Mouse (Mus musculus): Measurements from ENCODE around the gene Traf3ip1. TPM values are rescaled to one million over a fixed set of nuclear protein-coding genes. Genes with fewer than 3 reads are reported as not detected.
A peak's percentile ranks its signal among the peaks of the same experiment; 100 is the strongest.

The Traf3ip1 gene
- 1.0 and 1.3 TPM in 2 replicates for total RNA-seq (2015; ENCODE audit: low replicate concordance)
- 0.51 and 2.6 TPM in 2 replicates for total RNA-seq (2017; ENCODE audit: low replicate concordance)

DNA sequence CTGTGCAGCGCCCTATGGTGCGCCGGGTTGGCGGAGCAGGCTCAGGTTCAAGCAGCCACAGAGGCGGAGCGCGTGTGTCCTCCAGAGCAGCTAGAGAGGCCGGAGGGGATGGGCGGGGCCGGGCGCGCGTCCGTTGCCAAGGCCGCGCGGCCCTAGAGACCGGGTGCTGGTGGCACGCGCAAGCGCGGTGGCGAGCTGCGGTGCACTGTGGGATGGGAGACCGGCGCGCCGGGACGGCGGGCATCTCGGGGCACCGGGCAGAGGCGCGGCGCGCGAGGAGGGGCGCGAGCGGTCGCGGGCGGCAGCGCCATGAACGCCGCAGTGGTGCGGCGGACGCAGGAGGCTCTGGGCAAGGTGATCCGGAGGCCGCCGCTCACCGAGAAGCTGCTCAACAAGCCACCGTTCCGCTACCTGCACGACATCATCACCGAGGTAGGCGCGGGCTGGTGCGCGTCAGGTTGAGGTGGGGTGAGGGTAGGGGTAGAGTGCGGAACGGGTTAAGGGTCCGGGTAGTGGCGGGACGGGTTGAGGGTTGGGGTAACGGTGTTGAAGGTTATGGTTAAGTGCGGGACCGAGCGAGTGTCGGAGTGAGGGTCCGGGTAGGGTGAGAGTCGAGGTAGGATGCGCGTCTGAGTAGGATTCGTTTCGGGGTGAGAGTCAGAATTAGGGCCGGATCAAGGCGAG, at the start of gene Traf3ip1:
TSS of gene Traf3ip1 (plus strand) at position 191 of the 684 bp plus-strand sequence.
- peak; percentile 92 for ATAC-seq (replicated peaks; ENCODE audit: low FRiP score, poor library complexity, severe bottlenecking)

DNA sequence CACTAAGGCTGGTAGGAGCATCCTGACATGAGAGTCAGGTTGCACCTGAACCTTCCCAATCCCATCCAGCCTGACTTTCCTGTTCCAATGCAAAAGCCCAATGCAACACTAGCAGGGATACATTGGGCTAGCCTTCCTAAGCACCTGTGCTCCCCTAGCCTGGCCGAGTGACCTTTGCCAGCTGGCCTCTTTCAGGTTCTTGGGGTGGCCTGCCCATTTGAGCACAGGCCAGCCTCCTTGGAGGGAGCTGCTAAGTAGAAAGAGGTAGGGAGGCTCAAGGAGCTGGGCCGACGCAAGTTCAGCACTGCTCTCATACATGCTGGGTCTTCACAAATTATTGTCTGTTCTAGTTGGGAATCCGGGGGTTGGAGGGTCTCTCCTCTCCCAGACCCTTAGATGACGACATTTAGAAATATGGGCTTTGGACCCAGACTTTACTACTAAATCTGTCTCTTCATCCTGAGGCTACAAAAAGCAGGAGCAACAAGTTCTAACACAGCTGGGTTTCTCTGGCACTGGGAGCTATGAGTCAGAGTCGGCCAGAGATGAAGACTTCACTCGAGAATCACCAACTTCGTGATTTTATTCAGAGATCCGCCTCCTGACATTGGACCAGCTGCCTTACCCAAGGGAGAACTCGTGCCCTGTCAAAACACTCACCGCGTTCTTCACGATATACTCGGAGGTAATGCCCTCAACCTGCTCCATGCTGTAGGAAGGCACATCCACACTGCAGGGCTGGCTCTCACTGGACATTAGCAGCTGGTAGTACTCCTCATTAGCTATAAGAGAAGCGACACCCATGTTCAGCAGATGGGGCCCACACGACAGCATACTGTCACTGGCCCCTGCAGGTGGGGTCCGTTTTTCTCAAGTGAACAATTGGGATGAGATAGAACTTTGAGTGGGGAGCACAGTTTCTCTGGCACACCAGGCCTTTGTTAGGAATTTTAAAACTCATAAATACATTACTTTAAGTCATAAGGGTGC, 49.3 kb upstream of the Traf3ip1 start:
- no peak for ATAC-seq (replicated peaks; ENCODE audit: low FRiP score, poor library complexity, severe bottlenecking)

DNA sequence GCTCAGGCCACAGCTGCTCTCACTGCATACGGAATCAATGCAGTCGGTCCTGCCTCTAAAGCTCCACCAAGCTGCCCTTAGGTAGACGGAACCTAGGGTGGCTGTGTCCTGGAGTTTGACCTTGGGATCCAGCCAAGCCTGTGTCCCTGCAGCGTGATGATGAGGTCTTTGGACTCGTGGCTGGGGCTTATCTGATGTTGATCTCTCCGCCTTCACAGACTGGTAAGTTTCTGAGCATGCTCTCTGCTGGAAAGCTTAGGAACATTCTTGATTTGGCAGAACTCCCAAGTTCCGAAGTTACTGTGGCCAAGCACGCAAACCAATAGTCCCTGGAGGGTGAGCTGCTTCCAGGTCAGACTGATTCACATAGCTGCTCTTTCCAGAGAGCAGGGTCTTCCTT, 48.4 kb upstream of the Traf3ip1 start:
- no peak for ATAC-seq (replicated peaks; ENCODE audit: low FRiP score, poor library complexity, severe bottlenecking)

DNA sequence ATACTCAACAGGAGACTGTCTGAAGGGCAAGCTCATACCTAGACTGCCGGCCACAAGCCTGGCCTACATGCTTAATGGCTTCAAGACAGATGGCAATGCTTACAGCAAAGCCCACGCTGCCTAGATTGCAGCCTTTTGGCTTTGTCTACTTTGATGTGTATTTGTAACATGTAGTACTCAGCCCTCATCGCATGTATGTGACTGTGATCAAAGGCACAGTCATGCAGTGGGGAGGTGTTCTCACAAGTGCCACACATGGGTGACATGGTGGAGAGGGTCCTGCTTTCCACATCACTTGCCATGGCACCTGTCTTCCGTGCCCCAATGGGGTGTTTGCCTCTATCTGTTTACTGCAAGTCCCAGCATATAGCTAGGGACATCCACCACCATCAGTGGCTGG, 47.9 kb upstream of the Traf3ip1 start:
- no peak for ATAC-seq (replicated peaks; ENCODE audit: low FRiP score, poor library complexity, severe bottlenecking)

DNA sequence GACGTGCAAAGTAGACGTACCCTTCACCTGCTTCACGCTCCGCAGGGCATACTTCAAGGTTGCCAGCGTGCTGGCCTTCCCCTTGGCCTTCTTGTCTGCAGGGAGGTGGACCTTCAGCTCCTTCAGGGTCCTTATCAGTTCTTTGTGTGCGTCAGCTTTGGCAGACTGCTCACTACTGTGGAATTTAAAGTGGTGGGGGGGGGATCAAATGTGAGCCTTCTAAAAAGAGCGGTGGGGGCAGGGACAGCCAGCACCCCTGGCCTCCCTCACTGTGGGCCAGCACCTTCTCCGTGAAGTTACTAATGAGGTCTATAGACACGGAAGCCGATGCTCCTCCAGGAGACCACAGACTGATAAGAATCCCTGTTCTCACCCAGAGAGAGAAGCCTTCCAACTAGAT, 45.8 kb upstream of the Traf3ip1 start:
- no peak for ATAC-seq (replicated peaks; ENCODE audit: low FRiP score, poor library complexity, severe bottlenecking)

DNA sequence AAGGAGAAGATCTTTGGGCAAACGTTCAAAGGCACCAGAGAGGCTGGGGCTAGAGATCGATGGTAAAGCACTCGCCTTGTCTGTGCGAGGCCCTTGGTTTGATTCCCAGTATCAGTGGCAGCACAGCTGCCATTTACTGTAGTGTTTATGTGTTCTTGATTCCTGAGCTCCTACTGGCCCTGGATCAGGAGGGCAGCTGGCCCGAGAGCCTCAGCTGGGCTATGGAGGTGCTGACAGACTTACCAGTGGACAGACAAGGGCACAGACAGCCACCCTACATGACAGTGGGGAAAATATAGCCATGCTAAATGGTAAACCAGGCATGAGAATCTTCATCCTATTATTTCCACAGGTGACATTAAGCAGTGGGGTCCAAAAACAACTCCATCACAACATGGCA, 43.6 kb upstream of the Traf3ip1 start:
- ATAC-seq (replicated peaks; ENCODE audit: low FRiP score, poor library complexity, severe bottlenecking): no peak

DNA sequence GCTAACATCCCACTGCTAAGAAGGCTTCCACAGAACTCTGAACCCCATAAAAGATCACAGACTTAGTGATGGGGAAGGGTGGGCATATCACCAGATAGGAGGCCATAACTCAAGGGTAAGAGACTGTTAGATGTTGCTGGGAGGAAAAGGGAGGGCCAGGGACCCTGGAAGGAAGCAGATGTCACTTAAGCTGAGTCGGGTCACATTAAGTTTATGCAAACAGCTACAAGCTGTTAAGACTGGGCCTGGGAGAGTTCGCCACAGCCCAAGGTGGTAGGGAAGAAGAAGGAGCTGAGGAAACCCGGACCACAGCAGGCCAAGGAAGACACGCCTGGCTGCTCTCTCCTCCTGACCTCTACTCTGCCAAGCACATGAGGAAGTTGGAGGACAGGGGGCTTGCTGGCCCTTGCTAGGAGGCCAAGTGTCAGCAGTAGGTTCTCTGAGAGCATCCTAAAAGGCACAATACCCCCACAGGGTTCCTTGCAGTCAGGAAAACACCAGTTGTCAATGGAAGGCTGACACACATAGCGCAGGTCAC, 42.8 kb upstream of the Traf3ip1 start:
- no peak for ATAC-seq (replicated peaks; ENCODE audit: low FRiP score, poor library complexity, severe bottlenecking)

DNA sequence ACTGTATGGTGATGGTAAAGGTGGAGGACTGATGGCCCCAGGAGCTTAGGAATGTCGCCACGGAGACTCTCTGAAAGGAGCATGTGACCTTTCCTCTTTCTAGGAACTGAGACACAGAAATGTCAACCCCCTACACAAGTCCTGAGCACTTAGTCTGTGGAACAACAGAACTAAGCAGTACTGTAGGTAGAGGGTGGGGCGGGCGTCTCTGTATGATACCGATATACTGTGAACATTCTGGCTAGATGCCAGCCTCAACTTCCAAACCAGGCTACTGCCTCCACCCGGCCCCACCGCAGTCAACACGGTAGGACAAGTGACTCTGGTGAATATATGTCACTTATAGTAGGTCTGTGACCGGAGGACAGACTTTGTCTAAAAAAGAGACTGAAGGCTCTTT, 40.5 kb upstream of the Traf3ip1 start:
- peak; percentile 44 for ATAC-seq (replicated peaks; ENCODE audit: low FRiP score, poor library complexity, severe bottlenecking)

DNA sequence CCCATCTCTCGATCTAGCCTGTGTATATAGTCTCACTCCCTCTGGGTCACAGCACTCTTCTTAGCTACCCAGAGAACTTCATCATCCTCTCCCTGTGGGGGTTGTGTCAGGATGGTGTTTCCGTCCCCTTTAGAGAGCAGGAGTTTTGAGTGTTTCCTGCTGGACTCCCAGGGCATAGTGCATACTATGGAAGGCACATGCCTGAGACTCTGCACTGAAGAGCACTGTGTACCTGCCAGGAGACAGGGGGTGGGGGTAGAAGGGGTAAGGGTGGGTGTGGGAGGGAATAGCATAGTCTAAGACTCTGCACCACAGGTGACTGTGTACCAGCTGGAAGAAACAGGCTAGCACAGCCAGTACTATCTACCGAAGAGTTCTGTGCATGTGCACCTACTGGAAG, 40.1 kb upstream of the Traf3ip1 start:
- 0 out of 2 replicates have a peak, but pooled peaks have one; percentile 0 for ATAC-seq (replicated peaks; ENCODE audit: low FRiP score, poor library complexity, severe bottlenecking)

DNA sequence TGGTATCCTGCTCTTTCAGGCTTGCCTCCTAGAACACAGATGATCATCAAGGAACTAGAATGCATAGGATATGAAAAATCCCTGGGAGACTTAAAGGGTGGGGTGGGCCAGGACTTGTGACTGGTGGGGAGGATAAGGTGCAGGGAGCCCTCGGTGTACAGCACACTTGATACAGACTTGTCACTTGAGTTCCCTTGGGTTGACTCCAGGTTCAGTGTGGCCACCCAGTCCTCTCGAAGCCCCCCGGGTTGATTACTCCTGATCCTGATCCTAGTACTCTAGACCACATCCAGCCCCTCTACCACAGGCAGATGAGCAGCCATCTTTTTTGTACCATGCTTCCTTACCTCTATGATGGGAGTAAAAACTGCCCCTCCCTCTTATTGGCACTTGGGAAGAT, 39.5 kb upstream of the Traf3ip1 start:
- ATAC-seq (replicated peaks; ENCODE audit: low FRiP score, poor library complexity, severe bottlenecking): no peak

DNA sequence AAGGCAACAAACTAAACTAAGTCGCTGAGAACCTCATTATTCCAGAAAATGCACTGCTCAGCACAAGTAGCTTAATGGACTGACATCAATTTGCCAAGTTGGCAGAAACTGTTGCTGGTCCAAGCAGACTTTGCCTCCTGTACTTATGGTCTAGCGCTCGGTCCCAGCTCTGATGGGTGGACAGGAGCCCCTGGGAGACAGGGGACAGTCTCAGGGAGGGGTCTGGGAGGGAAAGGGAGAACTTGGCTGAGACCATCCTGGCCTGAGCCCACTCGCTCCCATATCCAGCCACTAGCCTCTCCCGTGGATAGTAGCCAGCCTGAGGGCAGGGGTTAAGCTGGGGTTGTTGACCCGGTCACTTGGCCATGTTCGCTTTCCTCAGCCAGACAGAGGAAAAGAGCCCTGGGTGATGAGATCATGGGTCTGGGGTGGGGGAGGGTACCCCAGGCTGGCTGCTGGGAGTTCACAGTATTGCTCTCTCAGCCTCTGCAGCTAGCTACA, 38.7 kb upstream of the Traf3ip1 start:
- no peak for ATAC-seq (replicated peaks; ENCODE audit: low FRiP score, poor library complexity, severe bottlenecking)

DNA sequence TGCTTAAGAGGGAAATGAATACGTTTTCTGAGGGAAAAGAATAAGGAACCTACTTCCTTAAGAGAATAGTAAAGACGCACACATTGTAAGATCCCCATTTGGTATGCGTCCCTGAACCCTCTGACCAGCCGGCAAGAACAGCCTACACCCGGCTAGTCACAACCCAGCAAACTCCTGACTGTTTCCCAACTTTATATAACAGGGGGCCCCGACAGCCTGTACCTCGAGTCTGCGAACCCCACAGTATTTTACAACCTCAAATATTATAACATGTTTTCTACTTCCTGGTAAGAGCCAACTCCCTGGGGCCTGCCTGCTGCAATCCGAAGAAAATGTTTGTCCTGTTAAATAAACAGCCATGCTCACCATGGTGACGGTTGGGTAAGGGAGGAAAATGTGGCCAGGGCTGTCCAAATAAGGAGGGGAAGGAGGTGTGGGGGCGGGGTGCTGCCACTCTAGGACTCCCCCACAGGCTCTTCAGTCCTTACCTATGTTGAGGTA, 38.1 kb upstream of the Traf3ip1 start:
- no peak for ATAC-seq (replicated peaks; ENCODE audit: low FRiP score, poor library complexity, severe bottlenecking)

DNA sequence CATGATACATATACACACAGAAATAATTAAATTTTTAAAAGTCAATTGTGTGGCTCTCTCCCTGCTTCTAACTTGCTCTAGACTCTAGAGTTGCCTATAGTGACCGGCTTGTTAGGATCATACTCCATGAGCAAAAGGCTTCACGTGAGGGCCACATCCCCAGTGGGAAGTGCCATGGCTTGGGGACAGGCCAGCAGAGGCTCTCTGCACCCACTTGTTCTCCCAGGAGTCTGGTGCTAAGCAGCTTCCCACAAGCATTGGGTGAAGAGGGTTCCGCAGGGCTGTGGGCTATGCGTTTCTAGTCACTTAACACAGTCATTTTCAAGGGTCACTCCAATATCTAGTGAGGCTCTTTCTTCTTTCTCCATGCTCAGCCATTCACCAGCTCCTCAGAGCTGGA, 37.3 kb upstream of the Traf3ip1 start:
- ATAC-seq (replicated peaks; ENCODE audit: low FRiP score, poor library complexity, severe bottlenecking): no peak

DNA sequence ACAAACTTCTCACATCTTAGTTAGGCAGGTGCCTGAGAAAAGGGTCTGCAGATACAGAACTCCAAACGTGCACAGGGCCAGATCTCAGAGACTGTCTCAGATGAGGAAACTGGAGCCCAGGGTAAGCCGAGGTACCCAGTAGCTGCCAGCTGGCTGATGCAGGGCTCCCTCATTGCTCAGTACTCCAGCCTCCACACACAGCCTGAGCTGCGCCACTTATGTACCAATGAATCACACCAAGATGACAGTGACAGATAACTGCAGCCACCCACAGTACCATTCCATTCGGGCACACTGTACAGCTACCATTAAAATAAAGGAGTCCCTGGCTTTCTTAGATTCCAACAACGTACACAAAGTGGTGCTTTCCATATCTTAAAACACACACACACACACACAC, 36.7 kb upstream of the Traf3ip1 start:
- no peak for ATAC-seq (replicated peaks; ENCODE audit: low FRiP score, poor library complexity, severe bottlenecking)

DNA sequence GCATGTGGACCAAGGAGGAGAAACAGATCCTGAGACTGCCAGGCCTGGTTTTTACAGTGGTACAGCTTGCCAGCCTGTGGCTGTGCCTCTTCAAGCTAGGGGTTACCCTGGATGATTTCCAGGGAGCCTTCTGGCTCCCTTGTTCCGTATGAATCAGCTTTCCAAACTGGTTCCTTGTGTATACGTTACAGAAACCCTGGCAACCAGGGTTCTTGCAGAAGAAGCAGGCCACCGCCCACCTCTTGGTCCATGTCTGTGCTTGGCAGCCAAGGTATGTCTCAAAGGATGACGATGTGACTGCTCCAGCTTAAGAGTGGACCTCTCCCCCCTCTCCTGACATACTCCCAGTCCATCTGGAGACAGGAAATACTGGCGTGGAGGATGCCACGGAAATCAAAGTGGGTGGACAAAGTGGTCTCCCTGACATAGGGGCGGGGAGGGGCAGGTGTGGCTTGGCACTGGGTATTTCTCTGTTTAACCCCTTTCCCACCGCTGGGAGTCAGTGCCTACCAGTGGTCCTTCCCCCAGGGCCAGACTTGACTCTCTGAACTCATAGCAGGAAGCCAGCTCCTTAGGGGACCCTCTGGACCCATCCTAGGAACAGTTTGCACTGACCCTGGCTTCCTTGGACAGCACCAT, 36.1 kb upstream of the Traf3ip1 start:
- no peak for ATAC-seq (replicated peaks; ENCODE audit: low FRiP score, poor library complexity, severe bottlenecking)

DNA sequence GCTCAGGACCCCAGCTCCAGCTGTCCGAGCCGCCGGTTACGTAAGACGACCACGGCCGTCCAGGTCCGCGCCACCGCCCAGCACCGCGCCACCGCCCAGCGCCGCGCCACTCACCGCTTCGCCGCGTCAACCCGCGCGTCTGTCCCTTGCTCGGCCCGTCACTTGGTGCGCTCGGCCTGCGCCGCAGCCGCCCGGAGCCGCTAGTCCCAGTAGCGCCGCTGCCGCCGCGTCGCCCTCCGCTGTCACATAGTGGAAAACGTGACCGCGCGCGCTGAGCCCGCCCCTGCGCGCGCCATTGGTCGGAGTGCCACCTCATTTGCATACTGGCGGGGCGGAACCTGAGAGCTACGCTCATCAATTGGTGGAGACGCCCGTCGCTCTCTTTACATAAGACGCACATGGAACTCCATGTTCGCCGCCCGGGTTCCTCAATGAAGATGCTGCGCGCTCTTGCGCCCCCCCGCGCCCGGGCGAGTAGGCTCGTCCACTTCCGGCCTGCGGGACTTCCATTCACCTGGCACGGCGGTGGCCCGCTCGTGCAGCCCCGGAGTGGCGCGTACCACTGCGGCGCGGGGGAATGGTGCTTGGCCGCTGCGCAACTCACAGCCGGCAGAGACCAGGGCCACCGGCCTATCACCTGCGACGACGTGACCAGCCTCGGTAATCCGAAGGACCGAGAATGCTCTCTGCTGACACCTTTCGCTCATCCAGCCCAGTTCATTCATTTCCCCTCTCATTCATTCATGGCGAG, 35.2 kb upstream of the Traf3ip1 start, which contains the start of gene Per2:
TSS of gene Per2 (minus strand) at position 266 of the 751 bp plus-strand sequence.
- ATAC-seq (replicated peaks; ENCODE audit: low FRiP score, poor library complexity, severe bottlenecking): peak; percentile 96

DNA sequence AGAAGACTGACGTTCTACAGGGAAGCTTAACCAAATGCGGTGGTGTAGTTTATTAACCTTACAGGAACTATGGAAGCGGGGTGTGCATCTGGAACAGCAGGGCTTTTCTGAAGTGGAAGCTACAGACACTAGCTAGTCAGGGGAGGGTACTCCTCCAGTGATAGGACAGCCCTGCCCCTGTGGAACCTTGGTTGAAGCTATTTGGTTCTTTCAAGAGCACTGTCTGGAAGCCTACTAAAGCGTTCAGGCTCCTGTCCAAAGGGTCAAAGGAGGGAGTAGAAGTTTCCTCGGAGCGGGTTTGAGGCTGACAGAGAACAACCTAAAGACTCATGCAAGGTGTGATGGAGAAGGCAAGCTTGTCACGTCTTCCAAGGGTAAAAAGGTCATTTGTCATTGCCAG, 34.4 kb upstream of the Traf3ip1 start:
- ATAC-seq (replicated peaks; ENCODE audit: low FRiP score, poor library complexity, severe bottlenecking): no peak

DNA sequence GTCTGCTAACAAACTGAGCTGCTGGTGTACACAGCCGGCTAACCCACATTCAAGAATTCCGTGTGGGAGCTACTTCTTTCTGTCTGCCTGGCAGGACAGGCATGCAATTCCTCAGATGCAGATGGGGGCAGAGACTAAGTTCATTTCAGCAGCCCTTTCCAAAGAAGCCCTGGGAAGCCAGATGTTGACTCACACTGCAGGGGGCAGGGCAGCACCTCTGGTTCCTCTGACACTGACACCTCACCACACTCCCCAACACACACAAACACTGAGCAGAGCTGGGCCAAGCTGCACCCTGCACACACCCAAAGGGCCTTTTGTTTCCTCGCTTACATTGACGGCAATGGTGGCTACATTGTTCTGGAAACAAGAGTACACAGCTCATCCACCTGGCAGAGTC, 33.9 kb upstream of the Traf3ip1 start:
- ATAC-seq (replicated peaks; ENCODE audit: low FRiP score, poor library complexity, severe bottlenecking): no peak
